Mouse (Mus musculus): ENCODE measurements around the gene Eepd1. TPM values are rescaled to one million over a fixed set of nuclear protein-coding genes. Genes with fewer than 3 reads are reported as not detected.
A peak's percentile ranks its signal among the peaks of the same experiment; 100 is the strongest.

Eepd1 gene
- polyA plus RNA-seq, 1 experiment from 2014 or later, result 12.3 TPM

GRCm38 (mm10) chr9:25464305-25464704, 17.0 kb upstream of the Eepd1 start:
- no peak overlapping the region for H3K4me2 ChIP-seq (ENCODE audit: low read depth)
- no peaks in the 10 kb centered on the region for H3K27me3 ChIP-seq (ENCODE audit: control insufficient read depth, insufficient read depth, low read length)
- H3K9me3 ChIP-seq (ENCODE audit: control insufficient read depth, low read length), result no peaks in the 10 kb centered on the region
- no peaks in the 10 kb centered on the region for H3K36me3 ChIP-seq (ENCODE audit: control insufficient read depth, insufficient read depth, low read length)
- ATAC-seq (ENCODE audit: insufficient read depth, low FRiP score, low TSS enrichment) (no peak), DNase-seq (ENCODE audit: low spot score) (no peak)
- no peaks in the 10 kb centered on the region for H3K4me1 ChIP-seq (ENCODE audit: control insufficient read depth, insufficient read depth, low read length)
- WGBS, result 91% methylated on average over 1 of the region's 1 CpGs
- no peak overlapping the region for H3K27ac ChIP-seq (ENCODE audit: low read depth, low read length)
- H3K9ac ChIP-seq (ENCODE audit: low read length), result no peak overlapping the region
- H3K4me3 ChIP-seq (ENCODE audit: low read depth, low read length), result no peak overlapping the region

- Histone ChIP-seq H3K9me3 (ENCODE audit: control insufficient read depth, low read length) (no peaks in the 10 kb centered on the region), H3K27me3 (ENCODE audit: control insufficient read depth, insufficient read depth, low read length) (0 out of 2 replicates have a peak, but pooled peaks cover 4% of the 10 kb centered on the region), H3K27ac (ENCODE audit: low read depth, low read length) (no peak overlapping the region), H3K9ac (ENCODE audit: low read length) (no peak overlapping the region), H3K36me3 (ENCODE audit: control insufficient read depth, insufficient read depth, low read length) (no peaks in the 10 kb centered on the region), H3K4me2 (ENCODE audit: low read depth) (no peak overlapping the region), H3K4me1 (ENCODE audit: control insufficient read depth, insufficient read depth, low read length) (0 out of 2 replicates have a peak, but pooled peaks cover 10% of the 10 kb centered on the region), H3K4me3 (ENCODE audit: low read depth, low read length) (no peak overlapping the region)
- 94% methylated on average over 7 of the region's 7 CpGs for WGBS
- DNase-seq (ENCODE audit: low spot score) (no peak), ATAC-seq (ENCODE audit: insufficient read depth, low FRiP score, low TSS enrichment) (no peak)
Measured at GRCm38 (mm10) chr9:25479392-25480020, 1.8 kb upstream of the Eepd1 start.

- H3K36me3 ChIP-seq (ENCODE audit: control insufficient read depth, insufficient read depth, low read length), result no peaks in the 10 kb centered on the region
- H3K9me3 ChIP-seq (ENCODE audit: control insufficient read depth, low read length), result no peaks in the 10 kb centered on the region
- 87% methylated on average over 2 of the region's 2 CpGs for WGBS
- H3K27ac ChIP-seq (ENCODE audit: low read depth, low read length), result no peak overlapping the region
- H3K4me2 ChIP-seq (ENCODE audit: low read depth), result no peak overlapping the region
- DNase-seq (ENCODE audit: low spot score) (no peak), ATAC-seq (ENCODE audit: insufficient read depth, low FRiP score, low TSS enrichment) (no peak)
- 0 out of 2 replicates have a peak, but pooled peaks cover 11% of the 10 kb centered on the region for H3K4me1 ChIP-seq (ENCODE audit: control insufficient read depth, insufficient read depth, low read length)
- 0 out of 2 replicates have a peak, but pooled peaks cover 4% of the 10 kb centered on the region for H3K27me3 ChIP-seq (ENCODE audit: control insufficient read depth, insufficient read depth, low read length)
- H3K4me3 ChIP-seq (ENCODE audit: low read depth, low read length), result no peak overlapping the region
- no peak overlapping the region for H3K9ac ChIP-seq (ENCODE audit: low read length)
Measured at GRCm38 (mm10) chr9:25480676-25481075, 671 bp upstream of the Eepd1 start.

GRCm38 (mm10) chr9:25482322-25482998, 1.1 kb downstream of the Eepd1 start:
- no peak overlapping the region for H3K9ac ChIP-seq (ENCODE audit: low read length)
- WGBS, result 45% methylated on average over 22 of the region's 22 CpGs
- ATAC-seq (ENCODE audit: insufficient read depth, low FRiP score, low TSS enrichment), result no peak

GRCm38 (mm10) chr9:25482999-25483347, 1.6 kb downstream of the Eepd1 start:
- Histone ChIP-seq H3K4me3 (ENCODE audit: low read depth, low read length) (no peak overlapping the region), H3K9me3 (ENCODE audit: control insufficient read depth, low read length) (no peaks in the 10 kb centered on the region), H3K36me3 (ENCODE audit: control insufficient read depth, insufficient read depth, low read length) (no peaks in the 10 kb centered on the region), H3K27ac (ENCODE audit: low read depth, low read length) (no peak overlapping the region), H3K27me3 (ENCODE audit: control insufficient read depth, insufficient read depth, low read length) (0 out of 2 replicates have a peak, but pooled peaks cover 4% of the 10 kb centered on the region), H3K9ac (ENCODE audit: low read length) (no peak overlapping the region), H3K4me2 (ENCODE audit: low read depth) (peak overlapping the region; percentile 85; the same call in 1 of the 2 replicates), H3K4me1 (ENCODE audit: control insufficient read depth, insufficient read depth, low read length) (0 out of 2 replicates have a peak, but pooled peaks cover 11% of the 10 kb centered on the region)
- ATAC-seq (ENCODE audit: insufficient read depth, low FRiP score, low TSS enrichment), result no peak
- DNase-seq (ENCODE audit: low spot score), result no peak
- 86% methylated on average over 9 of the region's 9 CpGs for WGBS

More at GRCm38 (mm10) chr9:25482322-25482998, 1.1 kb downstream of the Eepd1 start:
- H3K4me1 ChIP-seq (ENCODE audit: control insufficient read depth, insufficient read depth, low read length), result 0 out of 2 replicates have a peak, but pooled peaks cover 11% of the 10 kb centered on the region
- peak overlapping the region; percentile 85 for H3K4me2 ChIP-seq (ENCODE audit: low read depth)
- DNase-seq (ENCODE audit: low spot score), result no peak
- H3K36me3 ChIP-seq (ENCODE audit: control insufficient read depth, insufficient read depth, low read length), result no peaks in the 10 kb centered on the region
- 0 out of 2 replicates have a peak, but pooled peaks cover 4% of the 10 kb centered on the region for H3K27me3 ChIP-seq (ENCODE audit: control insufficient read depth, insufficient read depth, low read length)
- peak overlapping the region; percentile 73 for H3K4me3 ChIP-seq (ENCODE audit: low read depth, low read length)
- no peak overlapping the region for H3K27ac ChIP-seq (ENCODE audit: low read depth, low read length)
- no peaks in the 10 kb centered on the region for H3K9me3 ChIP-seq (ENCODE audit: control insufficient read depth, low read length)

GRCm38 (mm10) chr9:25483931-25484618, 2.7 kb downstream of the Eepd1 start:
- ATAC-seq (ENCODE audit: insufficient read depth, low FRiP score, low TSS enrichment) (no peak), DNase-seq (ENCODE audit: low spot score) (no peak)
- Histone ChIP-seq H3K9me3 (ENCODE audit: control insufficient read depth, low read length) (no peaks in the 10 kb centered on the region), H3K4me1 (ENCODE audit: control insufficient read depth, insufficient read depth, low read length) (0 out of 2 replicates have a peak, but pooled peaks cover 11% of the 10 kb centered on the region), H3K36me3 (ENCODE audit: control insufficient read depth, insufficient read depth, low read length) (no peaks in the 10 kb centered on the region), H3K27me3 (ENCODE audit: control insufficient read depth, insufficient read depth, low read length) (0 out of 2 replicates have a peak, but pooled peaks cover 4% of the 10 kb centered on the region), H3K4me2 (ENCODE audit: low read depth) (peak overlapping the region; percentile 0; the same call in 1 of the 2 replicates), H3K4me3 (ENCODE audit: low read depth, low read length) (no peak overlapping the region), H3K9ac (ENCODE audit: low read length) (no peak overlapping the region), H3K27ac (ENCODE audit: low read depth, low read length) (no peak overlapping the region)
- WGBS, result 82% methylated on average over 9 of the region's 9 CpGs

- Histone ChIP-seq H3K4me3 (ENCODE audit: low read depth, low read length) (no peak overlapping the region), H3K9ac (ENCODE audit: low read length) (no peak overlapping the region)
Measured at GRCm38 (mm10) chr9:25484619-25484986, 3.3 kb downstream of the Eepd1 start.

GRCm38 (mm10) chr9:25485006-25485405, 3.7 kb downstream of the Eepd1 start:
- Histone ChIP-seq H3K9me3 (ENCODE audit: control insufficient read depth, low read length) (no peaks in the 10 kb centered on the region), H3K27me3 (ENCODE audit: control insufficient read depth, insufficient read depth, low read length) (0 out of 2 replicates have a peak, but pooled peaks cover 4% of the 10 kb centered on the region), H3K9ac (ENCODE audit: low read length) (no peak overlapping the region), H3K27ac (ENCODE audit: low read depth, low read length) (no peak overlapping the region), H3K36me3 (ENCODE audit: control insufficient read depth, insufficient read depth, low read length) (no peaks in the 10 kb centered on the region), H3K4me2 (ENCODE audit: low read depth) (no peak overlapping the region), H3K4me1 (ENCODE audit: control insufficient read depth, insufficient read depth, low read length) (0 out of 2 replicates have a peak, but pooled peaks cover 11% of the 10 kb centered on the region), H3K4me3 (ENCODE audit: low read depth, low read length) (no peak overlapping the region)
- no peak for ATAC-seq (ENCODE audit: insufficient read depth, low FRiP score, low TSS enrichment)
- WGBS, result 65% methylated on average over 2 of the region's 2 CpGs
- DNase-seq (ENCODE audit: low spot score), result no peak

More at GRCm38 (mm10) chr9:25484619-25484986, 3.3 kb downstream of the Eepd1 start:
- Histone ChIP-seq H3K4me2 (ENCODE audit: low read depth) (0 out of 2 replicates have a peak overlapping the region, but pooled peaks have one; percentile 0), H3K36me3 (ENCODE audit: control insufficient read depth, insufficient read depth, low read length) (no peaks in the 10 kb centered on the region), H3K27ac (ENCODE audit: low read depth, low read length) (no peak overlapping the region), H3K9me3 (ENCODE audit: control insufficient read depth, low read length) (no peaks in the 10 kb centered on the region), H3K4me1 (ENCODE audit: control insufficient read depth, insufficient read depth, low read length) (0 out of 2 replicates have a peak, but pooled peaks cover 11% of the 10 kb centered on the region), H3K27me3 (ENCODE audit: control insufficient read depth, insufficient read depth, low read length) (0 out of 2 replicates have a peak, but pooled peaks cover 4% of the 10 kb centered on the region)
- ATAC-seq (ENCODE audit: insufficient read depth, low FRiP score, low TSS enrichment) (no peak), DNase-seq (ENCODE audit: low spot score) (no peak)
- WGBS, result 77% methylated on average over 3 of the region's 3 CpGs

All from neural tube, embryonic 11.5 days (tissue).